Mouse (Mus musculus) megakaryocyte, embryonic 14.5 days (primary cell): ENCODE data around the gene Cldn7.

Source experiments
- FLI1 ChIP-seq: IDR thresholded peaks from 2 replicates; pipeline ENCODE4 v1.6.1; 2012; ENCODE audit warnings: low read length, inconsistent platforms, mixed read lengths
- GATA1 ChIP-seq: IDR thresholded peaks from 3 replicates; pipeline ENCODE4 v1.6.1; 2012; ENCODE audit warnings: mixed read lengths, low read length, inconsistent platforms, borderline replicate concordance

GRCm38 (mm10) chr11:69931769-69932168 is 32.8 kb upstream of the Cldn7 start:
- TF ChIP-seq GATA1 (no peak), FLI1 (no peak)
